Mouse (Mus musculus) intestine, embryonic 15.5 days (tissue): ENCODE measurements at regions not wholly inside any gene's neighbourhood (a gene's known extent, or its start where the extent isn't known, plus 50 kb on each side); places are given as distances from the start of the nearest gene placed in this dataset.

ENCODE experiments used
- ATAC-seq: fragments of 200-750 bp; cut with Nextera tagmentation; 2 replicates; pipeline ENCODE4 v1.8.0; 2017; ENCODE audit warnings: moderate TSS enrichment, moderate library complexity
- H3K27ac ChIP-seq: fragments of 300-500 bp; sonication (generic); 2 replicates; pipeline ENCODE4 v1.5.1; 2015; ENCODE audit warnings: mild to moderate bottlenecking, inconsistent platforms
- H3K27me3 ChIP-seq: fragments of 300-500 bp; sonication (generic); replicated peaks from 2 replicates; pipeline ENCODE4 v1.6.1; 2015; ENCODE audit warnings: inconsistent platforms
- H3K36me3 ChIP-seq: fragments of 300-500 bp; sonication (generic); 2 replicates; pipeline ENCODE4 v1.6.1; 2015; ENCODE audit warnings: inconsistent platforms
- H3K4me1 ChIP-seq: fragments of 300-500 bp; sonication (generic); replicated peaks from 2 replicates; pipeline ENCODE4 v1.6.1; 2015; ENCODE audit warnings: inconsistent platforms
- H3K4me2 ChIP-seq: fragments of 300-500 bp; sonication (generic); replicated peaks from 2 replicates; pipeline ENCODE4 v1.6.1; 2015; ENCODE audit warnings: mild to moderate bottlenecking, inconsistent platforms
- H3K4me3 ChIP-seq: fragments of 300-500 bp; sonication (generic); replicated peaks from 2 replicates; pipeline ENCODE4 v1.5.1; 2015; ENCODE audit warnings: inconsistent platforms
- H3K9ac ChIP-seq: fragments of 300-500 bp; sonication (generic); 2 replicates; pipeline ENCODE4 v1.6.1; 2015; ENCODE audit warnings: inconsistent platforms
- H3K9me3 ChIP-seq: fragments of 300-500 bp; sonication (generic); 2 replicates; pipeline ENCODE4 v1.6.1; 2016; ENCODE audit warnings: inconsistent platforms
- WGBS: fragments of 180-500 bp; shearing (Covaris S2); methylation state at CpG from one replicate; pipeline ENCODE4 v1.1.7; 2015; 5-methylcytosine and 5-hydroxymethylcytosine counted together

GRCm38 (mm10) chr16:42745943-42746675, 129.6 kb upstream of the Zbtb20 start:
- H3K9me3 ChIP-seq = no peaks in the 10 kb centered on the region
- 22% methylated on average over 11 of the region's 11 CpGs for WGBS
- no peak for ATAC-seq
- H3K4me1 ChIP-seq = no peaks in the 10 kb centered on the region; the same call in 1 of the 2 replicates
- H3K4me2 ChIP-seq = peak overlapping the region; percentile 34
- H3K9ac ChIP-seq = no peak overlapping the region
- H3K36me3 ChIP-seq = no peaks in the 10 kb centered on the region
- no peak overlapping the region for H3K4me3 ChIP-seq
- H3K27ac ChIP-seq = no peak overlapping the region
- no peaks in the 10 kb centered on the region for H3K27me3 ChIP-seq

GRCm38 (mm10) chr16:42743538-42743937, 132.1 kb upstream of the Zbtb20 start:
- Histone ChIP-seq H3K4me1 (no peaks in the 10 kb centered on the region; the same call in 1 of the 2 replicates), H3K9me3 (no peaks in the 10 kb centered on the region), H3K9ac (no peak overlapping the region), H3K27me3 (no peaks in the 10 kb centered on the region), H3K27ac (no peak overlapping the region), H3K36me3 (no peaks in the 10 kb centered on the region), H3K4me2 (no peak overlapping the region), H3K4me3 (no peak overlapping the region)
- ATAC-seq = no peak
- 97% methylated on average over 1 of the region's 1 CpGs for WGBS

- Histone ChIP-seq H3K9ac (no peak overlapping the region), H3K4me1 (no peaks in the 10 kb centered on the region; the same call in 1 of the 2 replicates), H3K36me3 (no peaks in the 10 kb centered on the region), H3K27ac (no peak overlapping the region), H3K27me3 (no peaks in the 10 kb centered on the region), H3K4me2 (no peak overlapping the region), H3K9me3 (no peaks in the 10 kb centered on the region), H3K4me3 (no peak overlapping the region)
- 60% methylated on average over 2 of the region's 2 CpGs for WGBS
- ATAC-seq = no peak
Measured at GRCm38 (mm10) chr16:42743120-42743519, 132.6 kb upstream of the Zbtb20 start.

- no peaks in the 10 kb centered on the region for H3K36me3 ChIP-seq
- no peak overlapping the region for H3K4me3 ChIP-seq
- no peak overlapping the region for H3K27ac ChIP-seq
- no peaks in the 10 kb centered on the region for H3K27me3 ChIP-seq
- no peaks in the 10 kb centered on the region for H3K9me3 ChIP-seq
- no peaks in the 10 kb centered on the region for H3K4me1 ChIP-seq
- no peak overlapping the region for H3K9ac ChIP-seq
- no peak overlapping the region for H3K4me2 ChIP-seq
- no peak for ATAC-seq
- WGBS = 80% methylated on average over 7 of the region's 7 CpGs
Measured at GRCm38 (mm10) chr16:42727826-42728225, 147.9 kb upstream of the Zbtb20 start.

GRCm38 (mm10) chr16:42719915-42720314, 155.8 kb upstream of the Zbtb20 start:
- no peaks in the 10 kb centered on the region for H3K4me1 ChIP-seq
- H3K27me3 ChIP-seq = no peaks in the 10 kb centered on the region
- H3K4me2 ChIP-seq = no peak overlapping the region
- H3K27ac ChIP-seq = no peak overlapping the region
- H3K4me3 ChIP-seq = no peak overlapping the region
- H3K9ac ChIP-seq = no peak overlapping the region
- H3K36me3 ChIP-seq = no peaks in the 10 kb centered on the region
- ATAC-seq = no peak
- 85% methylated on average over 3 of the region's 3 CpGs for WGBS
- no peaks in the 10 kb centered on the region for H3K9me3 ChIP-seq

GRCm38 (mm10) chr16:42718452-42718851, 157.2 kb upstream of the Zbtb20 start:
- Histone ChIP-seq H3K4me3 (no peak overlapping the region), H3K9ac (no peak overlapping the region), H3K4me2 (no peak overlapping the region), H3K36me3 (no peaks in the 10 kb centered on the region), H3K27me3 (no peaks in the 10 kb centered on the region), H3K4me1 (no peaks in the 10 kb centered on the region), H3K9me3 (no peaks in the 10 kb centered on the region), H3K27ac (no peak overlapping the region)
- no peak for ATAC-seq
- WGBS = 69% methylated on average over 7 of the region's 7 CpGs

- H3K4me2 ChIP-seq = no peak overlapping the region
- no peak overlapping the region for H3K27ac ChIP-seq
- no peak overlapping the region for H3K9ac ChIP-seq
- H3K36me3 ChIP-seq = no peaks in the 10 kb centered on the region
- H3K27me3 ChIP-seq = no peaks in the 10 kb centered on the region
- H3K4me3 ChIP-seq = no peak overlapping the region
- H3K9me3 ChIP-seq = no peaks in the 10 kb centered on the region
- no peaks in the 10 kb centered on the region for H3K4me1 ChIP-seq
- no peak for ATAC-seq
- 65% methylated on average over 7 of the region's 7 CpGs for WGBS
Measured at GRCm38 (mm10) chr16:42717828-42718412, 157.8 kb upstream of the Zbtb20 start.

- Histone ChIP-seq H3K27me3 (no peaks in the 10 kb centered on the region), H3K27ac (no peak overlapping the region), H3K36me3 (no peaks in the 10 kb centered on the region), H3K4me3 (no peak overlapping the region), H3K9ac (no peak overlapping the region), H3K4me1 (no peaks in the 10 kb centered on the region), H3K4me2 (no peak overlapping the region), H3K9me3 (no peaks in the 10 kb centered on the region)
- ATAC-seq = no peak
- 72% methylated on average over 9 of the region's 9 CpGs for WGBS
Measured at GRCm38 (mm10) chr16:42717075-42717827, 158.4 kb upstream of the Zbtb20 start.

- Histone ChIP-seq H3K27me3 (no peaks in the 10 kb centered on the region), H3K4me2 (no peak overlapping the region), H3K4me3 (no peak overlapping the region), H3K36me3 (no peaks in the 10 kb centered on the region), H3K27ac (no peak overlapping the region), H3K9ac (no peak overlapping the region), H3K9me3 (no peaks in the 10 kb centered on the region), H3K4me1 (no peaks in the 10 kb centered on the region)
- WGBS = 42% methylated on average over 4 of the region's 4 CpGs
- no peak for ATAC-seq
Measured at GRCm38 (mm10) chr16:42702676-42703075, 173.0 kb upstream of the Zbtb20 start.

GRCm38 (mm10) chr16:42681196-42681595, 194.5 kb upstream of the Zbtb20 start:
- Histone ChIP-seq H3K9me3 (no peaks in the 10 kb centered on the region), H3K4me3 (no peak overlapping the region), H3K4me2 (no peak overlapping the region), H3K27me3 (no peaks in the 10 kb centered on the region), H3K4me1 (no peaks in the 10 kb centered on the region), H3K9ac (no peak overlapping the region), H3K36me3 (no peaks in the 10 kb centered on the region), H3K27ac (no peak overlapping the region)
- WGBS = 53% methylated on average over 3 of the region's 3 CpGs
- no peak for ATAC-seq

GRCm38 (mm10) chr16:42677211-42677610, 198.5 kb upstream of the Zbtb20 start:
- no peak overlapping the region for H3K27ac ChIP-seq

GRCm38 (mm10) chr16:42676406-42677075, 199.1 kb upstream of the Zbtb20 start:
- H3K4me3 ChIP-seq = no peak overlapping the region
- H3K27me3 ChIP-seq = no peaks in the 10 kb centered on the region
- no peaks in the 10 kb centered on the region for H3K36me3 ChIP-seq
- no peak overlapping the region for H3K4me2 ChIP-seq
- no peaks in the 10 kb centered on the region for H3K9me3 ChIP-seq
- WGBS = 74% methylated on average over 5 of the region's 5 CpGs
- H3K4me1 ChIP-seq = no peaks in the 10 kb centered on the region
- no peak for ATAC-seq
- H3K27ac ChIP-seq = no peak overlapping the region
- no peak overlapping the region for H3K9ac ChIP-seq

More at GRCm38 (mm10) chr16:42677211-42677610, 198.5 kb upstream of the Zbtb20 start:
- 64% methylated on average over 5 of the region's 5 CpGs for WGBS
- Histone ChIP-seq H3K27me3 (no peaks in the 10 kb centered on the region), H3K4me3 (no peak overlapping the region), H3K4me1 (no peaks in the 10 kb centered on the region), H3K36me3 (no peaks in the 10 kb centered on the region), H3K9ac (no peak overlapping the region), H3K4me2 (no peak overlapping the region), H3K9me3 (no peaks in the 10 kb centered on the region)
- ATAC-seq = no peak
